ENCODE assay signal across 36 mouse cellular contexts in genomic region chr12:78929900-78930299, GRCm38 (mm10). TPM values are rescaled to one million over a fixed set of nuclear protein-coding genes. Genes with fewer than 3 reads are reported as not detected.
"Had no signal": no experiment of that assay in that cellular context is flagged by ENCODE, and none has a peak within 500 bp of the region (broad histone marks: within the 10 kb centered on the region; RNA-seq: fewer than 3 reads in every experiment).

No protein-coding gene starts in this region.

- DNase-seq: left cerebral cortex, postnatal 4 days; liver; liver, embryonic 13.5 days; liver, postnatal 0 days; lung, adult 18-20 months; lung, adult 2 months; lung, embryonic 14.5 days; lung, postnatal 10 days; lung, postnatal 14 days; lung, postnatal 36 days; lung, postnatal 4 days; midbrain, embryonic 14.5 days had no signal

- H3K4me3 ChIP-seq: limb, embryonic 10.5 days; limb, embryonic 12.5 days; limb, embryonic 13.5 days; limb, embryonic 15.5 days; liver, embryonic 12.5 days; liver, embryonic 13.5 days; liver, embryonic 15.5 days; lung, embryonic 15.5 days; megakaryocyte, embryonic 14.5 days; midbrain, embryonic 10.5 days; midbrain, embryonic 12.5 days; midbrain, embryonic 13.5 days; midbrain, embryonic 15.5 days; myocyte; neural tube, embryonic 12.5 days had no signal

- ATAC-seq: liver, embryonic 12.5 days; liver, postnatal 0 days; lung, postnatal 0 days; midbrain, embryonic 13.5 days; midbrain, embryonic 15.5 days; midbrain, embryonic 16.5 days had no signal

- H3K36me3 ChIP-seq: limb, embryonic 10.5 days; limb, embryonic 12.5 days; limb, embryonic 13.5 days; limb, embryonic 15.5 days; liver, embryonic 12.5 days; liver, embryonic 13.5 days; liver, embryonic 15.5 days; lung, embryonic 15.5 days; midbrain, embryonic 10.5 days; midbrain, embryonic 12.5 days; midbrain, embryonic 13.5 days; midbrain, embryonic 15.5 days; neural tube, embryonic 12.5 days had no signal

- H3K4me1 ChIP-seq: limb, embryonic 12.5 days; limb, embryonic 13.5 days; limb, embryonic 15.5 days; liver, embryonic 12.5 days; liver, embryonic 13.5 days; liver, embryonic 15.5 days; lung, embryonic 15.5 days; midbrain, embryonic 10.5 days; midbrain, embryonic 12.5 days; midbrain, embryonic 13.5 days; midbrain, embryonic 15.5 days; neural tube, embryonic 12.5 days had no signal

- H3K9me3 ChIP-seq: limb, embryonic 10.5 days; limb, embryonic 12.5 days; limb, embryonic 13.5 days; limb, embryonic 15.5 days; liver, embryonic 12.5 days; liver, embryonic 13.5 days; liver, embryonic 15.5 days; lung, embryonic 15.5 days; megakaryocyte, embryonic 14.5 days; midbrain, embryonic 10.5 days; midbrain, embryonic 12.5 days; midbrain, embryonic 13.5 days; midbrain, embryonic 15.5 days; neural tube, embryonic 12.5 days had no signal

- H3K27me3 ChIP-seq: limb, embryonic 12.5 days; limb, embryonic 13.5 days; limb, embryonic 15.5 days; lung, embryonic 15.5 days; midbrain, embryonic 12.5 days; midbrain, embryonic 13.5 days; midbrain, embryonic 15.5 days; neural tube, embryonic 12.5 days had no signal

- H3K27ac ChIP-seq: limb, embryonic 10.5 days; limb, embryonic 12.5 days; limb, embryonic 13.5 days; limb, embryonic 15.5 days; liver, embryonic 12.5 days; liver, embryonic 13.5 days; liver, embryonic 14.5 days; liver, embryonic 15.5 days; lung, embryonic 15.5 days; macrophage; midbrain, embryonic 10.5 days; midbrain, embryonic 12.5 days; midbrain, embryonic 13.5 days; midbrain, embryonic 15.5 days; neural tube, embryonic 12.5 days had no signal

- H3K4me2 ChIP-seq: limb, embryonic 12.5 days; limb, embryonic 13.5 days; limb, embryonic 15.5 days; liver, embryonic 11.5 days; liver, embryonic 12.5 days; liver, embryonic 13.5 days; liver, embryonic 15.5 days; lung, embryonic 14.5 days; lung, embryonic 15.5 days; midbrain, embryonic 11.5 days; midbrain, embryonic 12.5 days; midbrain, embryonic 13.5 days; midbrain, embryonic 15.5 days; neural tube, embryonic 12.5 days had no signal

- H3K9ac ChIP-seq: limb, embryonic 12.5 days; limb, embryonic 13.5 days; limb, embryonic 15.5 days; liver, embryonic 12.5 days; liver, embryonic 13.5 days; liver, embryonic 14.5 days; liver, embryonic 15.5 days; liver, postnatal 0 days; lung, embryonic 14.5 days; lung, embryonic 15.5 days; midbrain, embryonic 12.5 days; midbrain, embryonic 13.5 days; midbrain, embryonic 15.5 days; neural tube, embryonic 12.5 days had no signal

RNA-seq across cellular contexts. Expression of gene Plek2, which starts 23.1 kb away (rescaled TPM):
- total RNA-seq: left cerebral cortex, postnatal 36 days; megakaryocyte progenitor cell, adult 5-6 weeks; megakaryocyte, adult 5-6 weeks; monocyte, adult 5-6 weeks had no signal
- polyA plus RNA-seq: macrophage had no signal
